Comparison of ENCODE assay signal across 8 mouse cellular contexts in the genomic region with DNA sequence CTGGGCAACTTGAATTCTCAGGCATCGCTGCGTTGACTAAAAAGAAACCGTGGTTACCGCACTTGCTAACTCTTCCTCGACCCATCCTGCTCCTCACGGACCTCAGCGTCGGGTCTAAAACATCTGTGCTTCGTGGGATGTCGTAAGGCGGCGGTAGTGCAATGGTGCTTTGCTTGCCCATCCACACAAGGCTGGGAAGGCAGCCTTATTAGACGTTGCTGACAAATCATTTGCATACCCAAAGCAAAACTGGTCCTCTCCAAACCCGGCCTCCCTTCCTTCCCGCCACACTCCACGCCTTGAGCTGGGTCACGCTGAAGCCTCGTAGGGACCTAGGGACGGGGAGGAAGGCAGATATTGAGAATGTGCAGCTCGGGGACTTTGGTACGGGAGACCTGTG. TPM values are rescaled to one million over a fixed set of nuclear protein-coding genes. Genes with fewer than 3 reads are reported as not detected.
DNase-seq lines count a peak whose midpoint lies in the region; ATAC-seq and TF ChIP-seq lines count a peak whose summit lies in the region.

No protein-coding gene starts in this region.

- intact Hi-C loops in heart, adult 2 months (cut with DNase I): loop anchor here (1.0 to 2.0 kb wide), 2 partner anchors 62 to 123 kb away; partner anchors contain the start of genes Pphln1 and Zcrb1

- no peak for TF ChIP-seq POLR2A in heart, adult 2 months (IDR thresholded peaks at IDR 0.05; ENCODE audit: insufficient read depth, low read depth, low read length)

- peak; percentile 42 for ATAC-seq in CD4-positive, CD25-positive, alpha-beta regulatory T cell, adult 4 months
- ATAC-seq in embryonic facial prominence, embryonic 11.5 days (replicated peaks; ENCODE audit: insufficient number of reproducible peaks, low FRiP score, low TSS enrichment, low read depth): peak; percentile 21
- ATAC-seq in hindbrain, postnatal 0 days: peak; percentile 46

- H3K79me2 ChIP-seq in heart, adult 2 months (replicated peaks; ENCODE audit: control insufficient read depth, insufficient read depth, low read length): peaks cover 2% of the 10 kb centered on the region

- peak overlapping the region; percentile 60 for H3K9ac ChIP-seq in heart, adult 2 months (ENCODE audit: low read depth, low read length)
- H3K9ac ChIP-seq in embryonic facial prominence, embryonic 11.5 days (replicated peaks; ENCODE audit: low read length): peak overlapping the region; percentile 48
- H3K9ac ChIP-seq in hindbrain, postnatal 0 days (replicated peaks; ENCODE audit: low read length): peak overlapping the region; percentile 56

- no peaks in the 10 kb centered on the region for H3K27me3 ChIP-seq in heart, adult 2 months (ENCODE audit: control insufficient read depth, insufficient read depth, low read length)
- H3K27me3 ChIP-seq in embryonic facial prominence, embryonic 11.5 days (ENCODE audit: control insufficient read depth, insufficient read depth, low read length): no peaks in the 10 kb centered on the region
- H3K27me3 ChIP-seq in hindbrain, postnatal 0 days (ENCODE audit: insufficient read depth, low read length): no peaks in the 10 kb centered on the region

- DNase-seq in heart, adult 2 months: no peak
- no peak for DNase-seq in heart, adult 8-10 months (ENCODE audit: low spot score)
- DNase-seq in embryonic facial prominence, embryonic 11.5 days (ENCODE audit: low spot score): no peak
- no peak for DNase-seq in hindbrain, postnatal 0 days (ENCODE audit: low spot score)
- DNase-seq in lung, postnatal 36 days: peak; percentile 54
- DNase-seq in urinary bladder, postnatal 36 days (ENCODE audit: low spot score in 2 of 2): no peak
- DNase-seq in right cerebral cortex, postnatal 25 days: no peak

- peak overlapping the region; percentile 91 for H3K4me3 ChIP-seq in heart, adult 2 months
- H3K4me3 ChIP-seq in embryonic facial prominence, embryonic 11.5 days (ENCODE audit: low read depth, low read length): peak overlapping the region; percentile 75
- H3K4me3 ChIP-seq in hindbrain, postnatal 0 days (ENCODE audit: low read length): peak overlapping the region; percentile 74

- H3K27ac ChIP-seq in heart, adult 2 months: peak overlapping the region; percentile 85
- H3K27ac ChIP-seq in embryonic facial prominence, embryonic 11.5 days (replicated peaks; ENCODE audit: low read depth, low read length): no peak overlapping the region
- H3K27ac ChIP-seq in hindbrain, postnatal 0 days: peak overlapping the region; percentile 88

- no peak for TF ChIP-seq CTCF in heart, adult 2 months (IDR thresholded peaks at IDR 0.05)
- TF ChIP-seq CTCF in hindbrain, postnatal 0 days (IDR thresholded peaks at IDR 0.05; ENCODE audit: low read depth): no peak; the same call in 1 of the 2 replicates

- H3K4me1 ChIP-seq in heart, adult 2 months (ENCODE audit: control insufficient read depth, insufficient read depth, low read length): peaks cover 4% of the 10 kb centered on the region
- H3K4me1 ChIP-seq in embryonic facial prominence, embryonic 11.5 days (ENCODE audit: control insufficient read depth, insufficient read depth, low read length): no peaks in the 10 kb centered on the region
- H3K4me1 ChIP-seq in hindbrain, postnatal 0 days (ENCODE audit: insufficient read depth, low read length): peaks cover 6% of the 10 kb centered on the region

- WGBS in heart, adult 2 months: 1% methylated on average over 21 of the region's 21 CpGs
- WGBS in embryonic facial prominence, embryonic 11.5 days: under 1% methylated on average over 21 of the region's 21 CpGs
- WGBS in hindbrain, postnatal 0 days: under 1% methylated on average over 21 of the region's 21 CpGs

- H3K9me3 ChIP-seq in embryonic facial prominence, embryonic 11.5 days (replicated peaks; ENCODE audit: control insufficient read depth, low read length): no peaks in the 10 kb centered on the region
- H3K9me3 ChIP-seq in hindbrain, postnatal 0 days (ENCODE audit: low read length): no peaks in the 10 kb centered on the region

- peak overlapping the region; percentile 92 for H3K4me2 ChIP-seq in embryonic facial prominence, embryonic 11.5 days (ENCODE audit: low read depth, low read length)
- H3K4me2 ChIP-seq in hindbrain, postnatal 0 days (ENCODE audit: low read depth, low read length): peak overlapping the region; percentile 96

- TF ChIP-seq EP300 in heart, adult 2 months (IDR thresholded peaks at IDR 0.05; ENCODE audit: insufficient read depth, low read depth, low read length): no peak

- H3K36me3 ChIP-seq in heart, adult 2 months (ENCODE audit: control insufficient read depth, insufficient read depth, low read length): no peaks in the 10 kb centered on the region
- H3K36me3 ChIP-seq in embryonic facial prominence, embryonic 11.5 days (replicated peaks; ENCODE audit: control insufficient read depth, insufficient read depth, low read depth, low read length): no peaks in the 10 kb centered on the region
- no peaks in the 10 kb centered on the region for H3K36me3 ChIP-seq in hindbrain, postnatal 0 days (ENCODE audit: insufficient read depth, low read length)

RNA-seq across cellular contexts. Expression of gene Gxylt1, which starts 0.6 kb away (rescaled TPM):
- total RNA-seq in heart, adult 2 months (2021): 10 to 100 TPM; 10.3 to 10.4 TPM
- polyA plus RNA-seq in heart, adult 2 months (2012; rRNA removed): 2.7 and 4.1 TPM in 2 replicates
- total RNA-seq in heart, adult 8-10 months (2022): 10 to 100 TPM in 3 of 4 experiments, 1 to 10 TPM in 1; 9.5 to 12.4 (median 11.0) TPM
- polyA plus RNA-seq in CD4-positive, CD25-positive, alpha-beta regulatory T cell, adult 4 months (2017; shearing (Covaris generic)): 1 to 10 TPM; 5.6 to 6.6 TPM
- polyA plus RNA-seq in embryonic facial prominence, embryonic 11.5 days (2014; fragmentation: Nextera tagmentation; extraction: Ambion mirVana): 21.1 and 22.3 TPM in 2 replicates
- total RNA-seq in hindbrain, postnatal 0 days (2014; rRNA removed): 3.1 and 4.9 TPM in 2 replicates
- polyA plus RNA-seq in hindbrain, postnatal 0 days (2015; fragmentation: Nextera tagmentation; extraction: Ambion mirVana): 3.9 and 4.0 TPM in 2 replicates
